Mouse (Mus musculus) ES-Bruce4 (cell line): ENCODE measurements around the gene Napsa.

Source experiments
- CTCF ChIP-seq: IDR thresholded peaks from one replicate; pipeline ENCODE4 v1.8.1; 2011; ENCODE audit warnings: low read depth, low read length
- POLR2A ChIP-seq: IDR thresholded peaks from one replicate; pipeline ENCODE4 v1.8.1; 2011; ENCODE audit warnings: low read length; ENCODE audit not compliant: insufficient read depth

DNA sequence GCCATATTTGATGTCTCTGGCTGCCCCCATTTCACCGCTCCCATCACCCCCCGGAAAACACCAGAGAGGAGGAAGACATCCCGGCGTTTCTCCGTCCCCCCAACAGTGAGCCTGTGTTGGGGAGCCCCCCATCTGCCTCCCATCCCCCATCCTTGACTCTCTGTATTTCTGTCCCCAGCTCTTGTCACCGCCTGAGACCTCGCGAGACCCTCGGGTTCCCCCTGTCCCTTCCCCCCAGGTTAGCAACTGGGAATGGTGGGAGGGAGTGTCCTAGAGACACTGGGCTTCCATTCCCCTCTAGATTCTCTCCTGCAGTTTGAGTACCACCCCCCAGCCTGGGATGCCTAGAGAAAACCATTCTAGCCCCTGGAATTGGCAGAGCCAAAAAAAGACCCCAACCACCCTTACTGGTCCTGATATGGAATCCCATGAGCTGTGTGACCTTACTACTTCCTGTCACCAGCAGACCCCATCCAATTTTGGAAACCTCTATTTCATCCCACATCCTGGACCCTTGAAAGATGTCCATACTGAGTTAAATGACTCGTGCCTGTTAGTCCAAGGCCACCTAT is 28.6 kb downstream of the Napsa start:
- no peak for TF ChIP-seq CTCF
- TF ChIP-seq POLR2A = no peak
